Mouse (Mus musculus) ES-Bruce4 (cell line): Measurements from ENCODE around the gene Cryba1. TPM values are rescaled to one million over a fixed set of nuclear protein-coding genes. Genes with fewer than 3 reads are reported as not detected.
A peak's percentile ranks its signal among the peaks of the same experiment; 100 is the strongest.

Experiments
- H3K27ac ChIP-seq: 2 replicates; pipeline ENCODE4 v1.5.1; 2012; ENCODE audit warnings: low read length, inconsistent platforms; ENCODE audit not compliant: insufficient read depth
- H3K27me3 ChIP-seq: 2 replicates; pipeline ENCODE4 v1.6.1; 2012; ENCODE audit warnings: mild to moderate bottlenecking, low read length, inconsistent platforms; ENCODE audit not compliant: control insufficient read depth, poor library complexity, insufficient read depth, severe bottlenecking
- H3K36me3 ChIP-seq: 2 replicates; pipeline ENCODE4 v1.6.1; 2012; ENCODE audit warnings: inconsistent platforms, mild to moderate bottlenecking, low read length, moderate library complexity; ENCODE audit not compliant: control insufficient read depth, poor library complexity, insufficient read depth, severe bottlenecking
- H3K4me1 ChIP-seq: one replicate; pipeline ENCODE4 v1.8.1; 2011; ENCODE audit warnings: low read length; ENCODE audit not compliant: control insufficient read depth, insufficient read depth
- H3K4me3 ChIP-seq: 2 replicates; pipeline ENCODE4 v1.5.1; 2011; ENCODE audit warnings: low read depth, mild to moderate bottlenecking, low read length
- H3K9ac ChIP-seq: 2 replicates; pipeline ENCODE4 v1.6.1; 2012; ENCODE audit warnings: low read depth, mild to moderate bottlenecking, inconsistent platforms; ENCODE audit not compliant: poor library complexity, severe bottlenecking
- H3K9me3 ChIP-seq: replicated peaks from 2 replicates; pipeline ENCODE4 v1.6.1; 2012; ENCODE audit warnings: mild to moderate bottlenecking, low read length, inconsistent platforms; ENCODE audit not compliant: control insufficient read depth, poor library complexity, insufficient read depth, severe bottlenecking
- CTCF ChIP-seq: IDR thresholded peaks from one replicate; pipeline ENCODE4 v1.8.1; 2011; ENCODE audit warnings: low read depth, low read length
- EP300 ChIP-seq: IDR thresholded peaks from 2 replicates; pipeline ENCODE4 v1.6.1; 2011; ENCODE audit warnings: low read depth, low read length; ENCODE audit not compliant: insufficient read depth
- POLR2A ChIP-seq: IDR thresholded peaks from one replicate; pipeline ENCODE4 v1.8.1; 2011; ENCODE audit warnings: low read length; ENCODE audit not compliant: insufficient read depth
- polyA plus RNA-seq: library from polyadenylated mRNA; stranded (reverse); fragments of >200 nt; gene quantifications from 2 replicates; pipeline ENCODE4 v1.2.4, GENCODE M21; 2011; ENCODE audit warnings: low read depth; ENCODE audit not compliant: missing spikeins, insufficient read depth, insufficient read length

Cryba1 gene
- polyA plus RNA-seq, 1 experiment = not detected

- Histone ChIP-seq H3K27ac (peak overlapping the region; percentile 50), H3K4me3 (peak overlapping the region; percentile 76), H3K9me3 (no peaks in the 10 kb centered on the region), H3K9ac (0 out of 2 replicates have a peak overlapping the region, but pooled peaks have one; percentile 93), H3K4me1 (no peaks in the 10 kb centered on the region), H3K27me3 (no peaks in the 10 kb centered on the region), H3K36me3 (no peaks in the 10 kb centered on the region)
- TF ChIP-seq CTCF (no peak), POLR2A (no peak), EP300 (no peak)
Measured at GRCm38 (mm10) chr11:77764694-77765458, 39.8 kb upstream of the Cryba1 start.

DNA sequence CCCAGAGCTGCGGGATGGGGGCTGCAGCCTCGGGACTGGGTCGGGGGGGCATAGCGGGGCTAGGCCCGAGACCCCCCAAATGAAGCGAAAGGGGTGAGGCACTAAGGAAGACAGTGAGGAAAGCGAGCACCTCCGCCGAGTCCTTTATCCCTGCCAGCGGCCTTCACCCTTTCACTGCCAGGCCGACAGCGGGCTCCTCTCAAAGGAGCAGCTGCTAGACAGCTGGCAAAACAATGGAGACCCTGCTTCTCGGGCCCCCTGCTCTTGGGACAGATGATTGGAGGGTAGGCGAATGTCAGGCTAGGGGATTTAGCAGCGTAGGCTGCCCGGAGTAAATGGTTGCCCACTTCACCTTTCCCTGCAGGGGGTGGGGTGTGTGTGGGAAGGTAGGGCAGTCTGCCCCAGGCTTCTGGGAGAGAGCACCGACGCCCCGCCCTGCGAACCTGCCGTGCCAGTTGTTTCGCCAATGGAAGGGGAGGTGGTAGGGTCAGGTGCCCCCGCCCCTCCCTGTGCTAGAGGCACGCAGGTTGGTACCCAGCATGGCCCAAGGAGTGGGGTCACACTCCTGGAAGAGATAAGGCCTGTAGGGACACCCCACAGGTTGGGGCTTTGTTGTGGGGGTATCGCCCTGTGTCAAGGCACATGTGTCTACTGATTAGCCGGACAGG lies 38.7 kb upstream of the Cryba1 start:
- Histone ChIP-seq H3K27ac (peak overlapping the region; percentile 48; the same call in 1 of the 2 replicates), H3K36me3 (no peaks in the 10 kb centered on the region), H3K9ac (peak overlapping the region; percentile 93), H3K27me3 (no peaks in the 10 kb centered on the region), H3K4me3 (peak overlapping the region; percentile 76), H3K9me3 (no peaks in the 10 kb centered on the region), H3K4me1 (no peaks in the 10 kb centered on the region)
- TF ChIP-seq EP300 (0 out of 2 replicates have a peak, but pooled peaks have one; percentile 36), POLR2A (no peak), CTCF (no peak)

DNA sequence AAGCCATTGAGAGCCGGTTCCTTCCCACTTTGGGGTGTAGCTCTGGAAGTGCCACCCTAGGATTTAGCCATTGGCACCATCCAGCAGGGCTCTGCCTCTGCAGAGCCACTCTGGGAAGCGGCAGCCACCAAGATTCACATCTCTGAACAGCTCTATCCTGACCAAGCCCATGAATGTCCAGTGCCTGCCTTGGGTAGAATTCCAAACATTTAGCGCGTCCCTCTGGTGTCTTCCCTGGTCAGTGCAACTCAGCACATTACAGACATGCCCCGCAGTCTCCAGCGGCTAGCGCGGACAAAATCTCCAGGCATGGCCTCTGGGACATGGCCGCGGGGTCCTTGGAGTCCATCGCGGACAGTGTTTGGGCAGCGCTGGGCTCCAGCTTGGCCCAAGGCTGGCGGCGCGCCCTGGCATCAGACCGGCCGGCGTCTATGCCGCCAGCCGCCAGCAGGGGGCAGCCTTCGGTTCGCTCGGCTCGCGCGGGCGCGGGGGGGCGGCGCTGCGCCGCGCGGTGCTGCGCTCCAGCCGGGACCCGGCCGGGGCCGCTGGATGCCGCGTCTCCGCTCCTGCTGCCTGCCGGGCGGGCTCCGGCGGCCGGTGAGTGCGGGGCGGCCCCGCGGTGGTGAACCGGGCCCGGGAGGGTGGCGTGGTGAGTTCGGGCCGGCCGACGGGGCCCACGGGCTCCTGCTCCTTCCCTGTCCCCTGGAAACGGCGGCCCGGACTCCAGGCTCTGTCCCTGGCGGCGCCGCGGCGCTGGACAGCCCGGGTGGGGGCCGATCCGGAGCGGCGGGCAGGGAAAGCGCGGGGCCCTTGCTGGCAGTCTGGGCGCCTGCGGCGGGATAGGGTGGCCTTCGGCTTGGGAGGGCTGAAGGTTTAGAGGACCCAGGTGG lies 37.9 kb upstream of the Cryba1 start, which contains the start of gene Myo18a:
TSS of gene Myo18a (plus strand) at position 464 of the 890 bp plus-strand sequence.
- Histone ChIP-seq H3K4me3 (peak within 1 kb of the TSS; percentile 76), H3K27ac (no peak within 1 kb of the TSS), H3K4me1 (peaks cover 3% of the 10 kb centered on the region), H3K9ac (peak within 1 kb of the TSS; percentile 93), H3K36me3 (no peaks in the 10 kb centered on the region), H3K9me3 (no peaks in the 10 kb centered on the region), H3K27me3 (no peaks in the 10 kb centered on the region)
- TF ChIP-seq CTCF = peak; percentile 68
- TF ChIP-seq EP300 = no peak

DNA sequence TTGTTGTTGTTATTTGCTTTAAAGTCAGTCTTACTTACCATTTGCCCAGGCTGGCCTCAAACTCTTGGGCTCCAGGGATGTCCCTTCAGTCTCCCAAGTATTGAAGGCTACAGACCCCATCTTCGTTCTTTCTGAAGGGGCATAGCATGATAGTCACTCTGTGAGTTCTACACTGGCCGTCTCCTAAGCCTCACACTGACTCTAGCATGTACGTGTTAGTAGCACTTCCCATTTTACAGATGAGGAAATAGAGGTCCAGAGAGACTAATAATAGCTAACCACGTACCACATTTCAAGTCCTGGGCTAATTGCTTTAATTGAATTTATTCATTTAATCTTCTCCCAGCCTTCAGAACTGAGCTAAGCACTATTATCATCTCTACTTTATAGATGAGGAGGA lies 34.9 kb upstream of the Cryba1 start:
- no peak overlapping the region for H3K4me3 ChIP-seq
- H3K9ac ChIP-seq = no peak overlapping the region
- no peaks in the 10 kb centered on the region for H3K9me3 ChIP-seq
- no peaks in the 10 kb centered on the region for H3K27me3 ChIP-seq
- no peak overlapping the region for H3K27ac ChIP-seq
- H3K36me3 ChIP-seq = no peaks in the 10 kb centered on the region
- H3K4me1 ChIP-seq = peaks cover 5% of the 10 kb centered on the region
- no peak for TF ChIP-seq EP300
- no peak for TF ChIP-seq CTCF
- TF ChIP-seq POLR2A = no peak

- Histone ChIP-seq H3K9ac (no peak overlapping the region), H3K9me3 (no peaks in the 10 kb centered on the region), H3K27ac (no peak overlapping the region), H3K4me3 (no peak overlapping the region), H3K4me1 (peaks cover 4% of the 10 kb centered on the region), H3K27me3 (no peaks in the 10 kb centered on the region), H3K36me3 (no peaks in the 10 kb centered on the region)
- TF ChIP-seq CTCF (no peak), POLR2A (no peak), EP300 (no peak)
Measured at GRCm38 (mm10) chr11:77753469-77753868, 28.4 kb upstream of the Cryba1 start.
